8 mouse cellular contexts compared by ENCODE assay signal in the genomic region with DNA sequence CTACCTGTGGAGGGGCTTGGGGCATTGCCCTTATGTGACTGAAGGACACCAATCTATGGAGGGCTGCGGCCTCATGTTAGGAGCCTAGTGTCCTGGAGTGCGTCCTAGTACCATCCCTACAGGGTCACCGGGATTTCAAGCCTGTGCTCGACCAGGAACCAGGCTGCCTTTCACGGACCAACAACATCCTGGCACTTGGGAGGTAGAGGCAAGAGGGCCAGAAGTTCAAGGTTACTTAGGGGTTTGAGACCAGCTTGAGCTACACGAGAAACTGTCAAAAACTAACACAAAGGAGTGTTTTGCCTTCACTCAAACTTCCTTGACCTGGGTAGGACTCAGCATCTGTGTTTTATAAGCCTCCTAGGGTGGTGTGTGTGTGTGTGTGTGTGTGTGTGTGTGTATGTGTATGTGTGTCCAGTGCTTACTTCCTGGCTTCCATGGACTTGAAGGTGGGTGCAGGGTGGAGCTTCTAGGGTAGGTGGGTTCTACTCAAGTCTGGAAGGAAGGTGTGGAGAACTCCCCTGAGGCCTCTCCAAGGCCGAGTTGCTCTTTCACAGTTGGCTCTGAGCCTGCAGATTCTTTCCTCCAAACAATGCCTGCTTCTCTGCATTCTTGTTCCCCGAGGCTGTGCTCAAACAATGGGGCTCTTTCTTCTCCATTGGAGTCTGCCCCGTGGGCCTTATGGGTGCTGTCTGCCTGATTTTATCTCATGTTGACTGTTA. TPM values are rescaled to one million over a fixed set of nuclear protein-coding genes. Genes with fewer than 3 reads are reported as not detected.
DNase-seq lines count a peak whose midpoint lies in the region; ATAC-seq lines count a peak whose summit lies in the region.

No protein-coding gene starts in this region.

- intact Hi-C loops in heart, postnatal 25 days (cut with DNase I), result no loop called here

- H3K27me3 ChIP-seq in embryonic facial prominence, embryonic 13.5 days, result no peaks in the 10 kb centered on the region

- peak overlapping the region; percentile 58 for H3K27ac ChIP-seq in embryonic facial prominence, embryonic 13.5 days

- WGBS in embryonic facial prominence, embryonic 13.5 days, result 49% methylated on average over 9 of the region's 9 CpGs

- peak; percentile 82 for DNase-seq in NIH3T3 (ENCODE audit: low read depth)
- peak; percentile 57 for DNase-seq in heart, postnatal 25 days (ENCODE audit: low spot score)
- peak; percentile 65 for DNase-seq in lung, postnatal 14 days
- DNase-seq in testis, postnatal 14 days (ENCODE audit: low spot score), result peak; percentile 80
- DNase-seq in cerebellum, adult 9-10 months, result no peak

- H3K36me3 ChIP-seq in embryonic facial prominence, embryonic 13.5 days, result no peaks in the 10 kb centered on the region

- ATAC-seq in embryonic facial prominence, embryonic 13.5 days (ENCODE audit: insufficient number of reproducible peaks, insufficient read depth, low FRiP score, low TSS enrichment, low read depth), result 0 out of 2 replicates have a peak, but pooled peaks have one; percentile 7
- no peak for ATAC-seq in cerebellum, adult (ENCODE audit: insufficient number of reproducible peaks, low FRiP score, low TSS enrichment)
- no peak for ATAC-seq in activated CD4-positive, CD25-positive, alpha-beta regulatory T cell, adult 4 months

- H3K4me3 ChIP-seq in embryonic facial prominence, embryonic 13.5 days, result no peak overlapping the region

- no peak overlapping the region for H3K9ac ChIP-seq in embryonic facial prominence, embryonic 13.5 days

- H3K9me3 ChIP-seq in embryonic facial prominence, embryonic 13.5 days, result no peaks in the 10 kb centered on the region

- H3K4me1 ChIP-seq in embryonic facial prominence, embryonic 13.5 days, result peaks cover 59% of the 10 kb centered on the region

- H3K4me2 ChIP-seq in embryonic facial prominence, embryonic 13.5 days, result no peak overlapping the region

RNA-seq across cellular contexts. Expression of a gene that starts 40.1 kb away (rescaled TPM):
- 17.7 and 17.8 TPM in 2 replicates for polyA plus RNA-seq in embryonic facial prominence, embryonic 13.5 days (2015; fragmentation: Nextera tagmentation; extraction: Ambion mirVana)
- total RNA-seq in heart, postnatal 25 days (2021), result 100 to 1,000 TPM; 309 to 322 TPM
- 10 to 100 TPM in 1 of 2 experiments, 1 to 10 TPM in 1; 9.4 to 11.2 TPM for polyA plus RNA-seq in activated CD4-positive, CD25-positive, alpha-beta regulatory T cell, adult 4 months (2017; shearing (Covaris generic))
